Mouse (Mus musculus) lung, embryonic 14.5 days (tissue): ENCODE measurements around the gene Tmem161b. TPM values are rescaled to one million over a fixed set of nuclear protein-coding genes. Genes with fewer than 3 reads are reported as not detected.

Experiments used
- ATAC-seq: fragments of 200-750 bp; cut with Nextera tagmentation; 2 replicates; pipeline ENCODE4 v1.8.0; 2017; ENCODE audit warnings: mild to moderate bottlenecking, moderate TSS enrichment, moderate library complexity; ENCODE audit not compliant: insufficient read depth
- DNase-seq: peaks from one replicate; pipeline ENCODE4 v3.0.0-alpha.2; 2015
- H3K27ac ChIP-seq: fragments of 300-500 bp; sonication (generic); 2 replicates; pipeline ENCODE4 v1.5.1; 2014; ENCODE audit warnings: low read depth, mild to moderate bottlenecking, moderate library complexity
- H3K27me3 ChIP-seq: fragments of 300-500 bp; sonication (generic); 2 replicates; pipeline ENCODE4 v1.6.1; 2014; ENCODE audit warnings: low read length, control low read depth; ENCODE audit not compliant: insufficient read depth
- H3K36me3 ChIP-seq: fragments of 300-500 bp; sonication (generic); 2 replicates; pipeline ENCODE4 v1.6.1; 2014; ENCODE audit warnings: control low read depth; ENCODE audit not compliant: insufficient read depth
- H3K4me1 ChIP-seq: fragments of 300-500 bp; sonication (generic); 2 replicates; pipeline ENCODE4 v1.6.1; 2014; ENCODE audit warnings: antibody characterized with exemption, control low read depth; ENCODE audit not compliant: insufficient read depth
- H3K4me2 ChIP-seq: fragments of 300-500 bp; sonication (generic); 2 replicates; pipeline ENCODE4 v1.6.1; 2014; ENCODE audit warnings: mild to moderate bottlenecking
- H3K4me3 ChIP-seq: fragments of 300-500 bp; sonication (generic); 2 replicates; pipeline ENCODE4 v1.5.1; 2014; ENCODE audit warnings: low read depth, low read length
- H3K9ac ChIP-seq: fragments of 300-500 bp; sonication (generic); 2 replicates; pipeline ENCODE4 v1.6.1; 2014
- H3K9me3 ChIP-seq: fragments of 300-500 bp; sonication (generic); 2 replicates; pipeline ENCODE4 v1.6.1; 2016; ENCODE audit warnings: low read depth, low read length, control low read depth
- CTCF ChIP-seq: IDR thresholded peaks from 2 replicates; pipeline ENCODE4 v1.5.1; 2016; ENCODE audit warnings: antibody characterized with exemption, low read depth
- WGBS: fragments of 180-500 bp; shearing (Covaris S2); extraction: QIAGEN DNeasy Blood & Tissue Kit; methylation state at CpG from one replicate; pipeline ENCODE4 v1.1.7; 2014; 5-methylcytosine and 5-hydroxymethylcytosine counted together
- microRNA-seq: library from miRNA; unstranded; fragments of <30 nt; microRNA quantifications from one replicate; pipeline ENCODE4, GENCODE M21; 2016; ENCODE audit warnings: borderline number of aligned reads
- polyA plus RNA-seq: library from polyadenylated mRNA; unstranded; fragments of >200 nt; fragmentation: Nextera tagmentation; extraction: Ambion mirVana; gene quantifications from 2 replicates; pipeline ENCODE4 v1.2.1, GENCODE M21; 2014

The Tmem161b gene
- polyA plus RNA-seq, 1 experiment from 2014 or later: 15.5 TPM

GRCm38 (mm10) chr13:84345114-84345513 is 123.0 kb downstream of the Tmem161b start:
- no peaks in the 10 kb centered on the region for H3K4me1 ChIP-seq
- H3K9ac ChIP-seq: no peak overlapping the region
- ATAC-seq (no peak), DNase-seq (peak; percentile 4)
- no peak overlapping the region for H3K4me2 ChIP-seq
- no peaks in the 10 kb centered on the region for H3K36me3 ChIP-seq
- peaks cover 48% of the 10 kb centered on the region for H3K27me3 ChIP-seq
- H3K9me3 ChIP-seq: no peaks in the 10 kb centered on the region
- no peak overlapping the region for H3K4me3 ChIP-seq
- no peak for TF ChIP-seq CTCF
- WGBS: 1% methylated on average over 8 of the region's 8 CpGs
- H3K27ac ChIP-seq: no peak overlapping the region

Small RNA genes within 50 kb of the gene (microRNA-seq; reads per million reads assigned to microRNA genes)
- not detected for gene Gm24331
